Mouse (Mus musculus): Measurements from ENCODE around the gene Itga11.
"Not testable (repeated sequence)": the region's sequence is repeated elsewhere in the genome, so short reads cannot be mapped to it uniquely, and the experiment has no call there.

DNA sequence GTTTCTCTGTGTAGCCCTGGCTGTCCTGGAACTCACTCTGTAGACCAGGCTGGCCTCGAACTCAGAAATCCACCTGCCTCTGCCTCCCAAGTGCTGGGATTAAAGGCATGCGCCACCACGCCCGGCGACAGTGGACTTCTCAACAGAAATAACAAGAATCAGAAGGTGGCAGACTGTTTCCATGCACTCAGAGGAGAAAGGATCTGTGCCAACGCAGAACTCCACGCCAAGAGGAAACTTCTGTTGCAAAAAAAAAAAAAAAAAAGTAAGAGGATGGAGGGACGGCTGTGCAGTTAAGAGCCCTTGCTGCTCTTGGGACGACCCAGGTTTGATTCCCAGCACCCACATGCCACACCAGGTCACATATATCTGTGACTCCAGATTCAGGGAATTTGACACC is 16.7 kb upstream of the Itga11 start:
- TF ChIP-seq CTCF (IDR thresholded peaks at IDR 0.05; ENCODE audit: low read depth); EP300 (optimal IDR thresholded peaks at IDR 0.05): not testable (repeated sequence)
